Mouse (Mus musculus) neural tube, embryonic 11.5 days (tissue): ENCODE data around the gene Arhgef2. TPM values are rescaled to one million over a fixed set of nuclear protein-coding genes. Genes with fewer than 3 reads are reported as not detected.

Experiments
- ATAC-seq: fragments of 200-750 bp; cut with Nextera tagmentation; 2 replicates; pipeline ENCODE4 v1.8.0; 2017; ENCODE audit warnings: moderate number of reproducible peaks, mild to moderate bottlenecking, moderate TSS enrichment, moderate library complexity; ENCODE audit not compliant: insufficient read depth, low FRiP score, low TSS enrichment
- DNase-seq: peaks from one replicate; pipeline ENCODE4 v3.0.0-alpha.2; 2015; ENCODE audit warnings: low spot score
- H3K27ac ChIP-seq: fragments of 300-500 bp; sonication (generic); 2 replicates; pipeline ENCODE4 v1.5.1; 2014; ENCODE audit warnings: low read depth, mild to moderate bottlenecking, low read length
- H3K27me3 ChIP-seq: fragments of 300-500 bp; sonication (generic); 2 replicates; pipeline ENCODE4 v1.6.1; 2014; ENCODE audit warnings: mild to moderate bottlenecking, low read length, mixed read lengths; ENCODE audit not compliant: control insufficient read depth, insufficient read depth
- H3K36me3 ChIP-seq: fragments of 300-500 bp; sonication (generic); 2 replicates; pipeline ENCODE4 v1.6.1; 2014; ENCODE audit warnings: mild to moderate bottlenecking, low read length, moderate library complexity, mixed read lengths; ENCODE audit not compliant: control insufficient read depth, insufficient read depth
- H3K4me1 ChIP-seq: fragments of 300-500 bp; sonication (generic); 2 replicates; pipeline ENCODE4 v1.6.1; 2014; ENCODE audit warnings: low read length, mixed read lengths; ENCODE audit not compliant: control insufficient read depth, insufficient read depth
- H3K4me2 ChIP-seq: fragments of 300-500 bp; sonication (generic); 2 replicates; pipeline ENCODE4 v1.6.1; 2014; ENCODE audit warnings: low read depth, mild to moderate bottlenecking, moderate library complexity
- H3K4me3 ChIP-seq: fragments of 300-500 bp; sonication (generic); 2 replicates; pipeline ENCODE4 v1.5.1; 2014; ENCODE audit warnings: low read depth, low read length
- H3K9ac ChIP-seq: fragments of 300-500 bp; sonication (generic); 2 replicates; pipeline ENCODE4 v1.6.1; 2014; ENCODE audit warnings: mild to moderate bottlenecking, low read length
- H3K9me3 ChIP-seq: fragments of 300-500 bp; sonication (generic); 2 replicates; pipeline ENCODE4 v1.6.1; 2016; ENCODE audit warnings: low read length; ENCODE audit not compliant: control insufficient read depth
- WGBS: fragments of 180-500 bp; shearing (Covaris S2); extraction: QIAGEN DNeasy Blood & Tissue Kit; methylation state at CpG from one replicate; pipeline ENCODE4 v1.1.7; 2014; 5-methylcytosine and 5-hydroxymethylcytosine counted together
- polyA plus RNA-seq: library from polyadenylated mRNA; unstranded; fragments of >200 nt; fragmentation: Nextera tagmentation; extraction: Ambion mirVana; gene quantifications from 2 replicates; pipeline ENCODE4 v1.2.1, GENCODE M21; 2014

Gene Arhgef2
- polyA plus RNA-seq, 1 experiment from 2014 or later, result 145 TPM

- Histone ChIP-seq H3K27me3 (no peaks in the 10 kb centered on the region), H3K36me3 (no peaks in the 10 kb centered on the region), H3K4me3 (no peak overlapping the region), H3K4me1 (no peaks in the 10 kb centered on the region), H3K9ac (no peak overlapping the region), H3K27ac (no peak overlapping the region), H3K4me2 (no peak overlapping the region), H3K9me3 (no peaks in the 10 kb centered on the region)
- WGBS, result 83% methylated on average over 6 of the region's 6 CpGs
- ATAC-seq (no peak), DNase-seq (no peak)
Measured at GRCm38 (mm10) chr3:88653516-88654370, 48.0 kb downstream of the Arhgef2 start.

GRCm38 (mm10) chr3:88654621-88655020 lies 48.9 kb downstream of the Arhgef2 start:
- WGBS, result 94% methylated on average over 4 of the region's 4 CpGs
- Histone ChIP-seq H3K4me3 (no peak overlapping the region), H3K4me1 (no peaks in the 10 kb centered on the region), H3K9ac (no peak overlapping the region), H3K36me3 (no peaks in the 10 kb centered on the region), H3K27me3 (no peaks in the 10 kb centered on the region), H3K27ac (no peak overlapping the region), H3K4me2 (no peak overlapping the region), H3K9me3 (no peaks in the 10 kb centered on the region)
- DNase-seq (no peak), ATAC-seq (no peak)

- no peak overlapping the region for H3K9ac ChIP-seq
- H3K27ac ChIP-seq, result no peak overlapping the region
- H3K4me2 ChIP-seq, result no peak overlapping the region
- H3K4me3 ChIP-seq, result no peak overlapping the region
- H3K36me3 ChIP-seq, result no peaks in the 10 kb centered on the region
- ATAC-seq, result no peak
- H3K27me3 ChIP-seq, result no peaks in the 10 kb centered on the region
- H3K4me1 ChIP-seq, result no peaks in the 10 kb centered on the region
- 77% methylated on average over 8 of the region's 8 CpGs for WGBS
- DNase-seq, result no peak
- no peaks in the 10 kb centered on the region for H3K9me3 ChIP-seq
Measured at GRCm38 (mm10) chr3:88655619-88656018, 49.9 kb downstream of the Arhgef2 start.

GRCm38 (mm10) chr3:88658441-88659127 lies 52.8 kb downstream of the Arhgef2 start:
- Histone ChIP-seq H3K4me2 (no peak overlapping the region), H3K9me3 (no peaks in the 10 kb centered on the region), H3K27ac (no peak overlapping the region), H3K4me3 (no peak overlapping the region), H3K4me1 (no peaks in the 10 kb centered on the region), H3K36me3 (no peaks in the 10 kb centered on the region), H3K9ac (no peak overlapping the region), H3K27me3 (no peaks in the 10 kb centered on the region)
- ATAC-seq, result no peak
- DNase-seq, result no peak
- WGBS, result 84% methylated on average over 5 of the region's 5 CpGs

GRCm38 (mm10) chr3:88659798-88660197 lies 54.0 kb downstream of the Arhgef2 start:
- Histone ChIP-seq H3K27me3 (no peaks in the 10 kb centered on the region), H3K9me3 (no peaks in the 10 kb centered on the region), H3K4me2 (no peak overlapping the region), H3K9ac (no peak overlapping the region), H3K4me3 (no peak overlapping the region), H3K36me3 (no peaks in the 10 kb centered on the region), H3K4me1 (no peaks in the 10 kb centered on the region), H3K27ac (no peak overlapping the region)
- DNase-seq (no peak), ATAC-seq (no peak)
- 44% methylated on average over 6 of the region's 6 CpGs for WGBS

- ATAC-seq (no peak), DNase-seq (no peak)
- Histone ChIP-seq H3K27ac (no peak overlapping the region), H3K4me1 (no peaks in the 10 kb centered on the region), H3K4me2 (no peak overlapping the region), H3K36me3 (no peaks in the 10 kb centered on the region), H3K9ac (no peak overlapping the region), H3K4me3 (no peak overlapping the region), H3K9me3 (no peaks in the 10 kb centered on the region), H3K27me3 (no peaks in the 10 kb centered on the region)
- WGBS, result 84% methylated on average over 4 of the region's 4 CpGs
Measured at GRCm38 (mm10) chr3:88664095-88664494, 58.3 kb downstream of the Arhgef2 start.

- ATAC-seq, result peak; percentile 60; the same call in 1 of the 2 replicates
- H3K4me2 ChIP-seq, result peak overlapping the region; percentile 37
- H3K27ac ChIP-seq, result no peak overlapping the region
- H3K4me3 ChIP-seq, result 0 out of 2 replicates have a peak overlapping the region, but pooled peaks have one; percentile 12
- H3K36me3 ChIP-seq, result no peaks in the 10 kb centered on the region
- no peak overlapping the region for H3K9ac ChIP-seq
- WGBS, result 12% methylated on average over 11 of the region's 11 CpGs
- peak; percentile 75 for DNase-seq
- H3K27me3 ChIP-seq, result no peaks in the 10 kb centered on the region
- no peaks in the 10 kb centered on the region for H3K9me3 ChIP-seq
- no peaks in the 10 kb centered on the region for H3K4me1 ChIP-seq
Measured at GRCm38 (mm10) chr3:88677399-88677798, 71.6 kb downstream of the Arhgef2 start.

GRCm38 (mm10) chr3:88683814-88684213 lies 78.0 kb downstream of the Arhgef2 start:
- Histone ChIP-seq H3K4me3 (no peak overlapping the region), H3K9me3 (no peaks in the 10 kb centered on the region), H3K27ac (no peak overlapping the region), H3K4me2 (no peak overlapping the region), H3K9ac (no peak overlapping the region), H3K27me3 (no peaks in the 10 kb centered on the region), H3K36me3 (peaks cover 2% of the 10 kb centered on the region), H3K4me1 (peaks cover 12% of the 10 kb centered on the region)
- ATAC-seq, result no peak
- WGBS, result 97% methylated on average over 2 of the region's 2 CpGs
- DNase-seq, result no peak
